Mouse (Mus musculus): ENCODE measurements around the gene Chd9.

Chd9 gene

DNA sequence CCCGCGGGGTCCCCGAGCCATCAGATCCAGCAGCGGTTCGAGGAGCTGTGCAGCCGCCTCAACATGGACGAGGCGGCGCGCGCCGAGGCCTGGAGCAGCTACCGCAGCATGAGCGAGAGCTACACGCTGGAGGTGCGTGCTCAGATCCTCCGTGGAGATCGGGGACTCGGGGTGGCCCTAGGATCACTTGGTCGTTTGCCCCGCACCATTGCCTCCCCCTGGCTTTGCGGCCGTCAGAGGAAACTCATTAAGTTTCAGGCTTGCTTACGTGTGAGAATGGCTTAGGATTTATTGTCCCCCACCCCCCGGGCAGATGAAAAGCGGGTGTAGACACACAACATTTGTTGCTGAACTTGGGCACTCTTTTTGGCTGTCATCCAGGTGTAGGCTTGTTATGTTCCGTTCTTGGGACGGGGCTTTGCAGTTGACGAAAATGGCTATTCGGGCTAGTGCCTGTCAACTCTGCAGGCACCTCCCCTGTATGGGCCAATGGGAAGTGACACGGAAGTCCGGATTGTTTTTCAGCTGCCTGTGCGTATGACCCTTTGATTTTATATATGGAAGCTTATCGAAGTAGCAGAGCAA is 242.2 kb downstream of the Chd9 start:
- peak; percentile 65 for DNase-seq (ENCODE audit: extremely low read depth, low read depth, low spot score)

DNA sequence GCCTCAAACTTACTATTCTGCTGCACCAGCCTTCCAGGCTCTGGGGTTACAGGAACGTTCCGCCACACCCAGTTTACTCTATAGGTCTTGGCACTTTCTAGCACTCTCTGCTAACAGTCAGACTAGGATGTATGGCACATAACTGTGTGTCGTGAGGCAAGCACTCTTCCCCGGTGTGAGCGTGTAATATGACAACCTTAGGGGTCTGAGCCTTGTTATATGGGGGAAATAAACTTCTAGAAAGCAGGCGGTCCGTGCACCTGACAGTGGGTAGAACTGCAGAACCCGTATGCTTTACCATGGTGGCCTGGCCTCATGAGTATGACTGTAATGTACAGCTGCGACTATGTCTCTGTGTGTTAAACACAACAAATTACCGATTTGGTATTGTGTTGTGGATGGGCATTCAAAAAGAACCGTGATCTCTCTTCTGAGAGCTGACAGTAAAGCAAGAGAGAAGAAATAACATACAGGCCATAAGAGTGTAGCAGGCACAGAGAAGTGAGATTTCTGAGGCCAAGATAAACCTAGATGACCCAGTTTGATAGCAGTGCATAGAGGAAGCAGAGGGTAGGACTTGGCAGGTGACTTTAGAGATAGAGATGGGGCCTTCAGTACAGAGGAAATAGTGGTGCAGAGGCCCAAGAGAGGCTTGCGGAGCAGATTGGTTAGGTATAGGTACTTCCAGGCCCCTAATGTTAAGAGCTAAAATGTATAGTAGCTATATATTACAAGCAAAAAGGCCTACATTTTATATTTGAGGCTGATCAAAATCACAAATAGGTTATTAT is 249.1 kb downstream of the Chd9 start:
- DNase-seq (ENCODE audit: extremely low read depth, low read depth, low spot score): no peak

- DNase-seq (ENCODE audit: extremely low read depth, low read depth, low spot score): no peak
These were observed 251.5 kb downstream of the Chd9 start for GRCm38 (mm10) chr8:91079678-91080077.

- no peak for DNase-seq (ENCODE audit: extremely low read depth, low read depth, low spot score)
These were observed 253.8 kb downstream of the Chd9 start for GRCm38 (mm10) chr8:91081911-91082310.

- no peak for DNase-seq (ENCODE audit: extremely low read depth, low read depth, low spot score)
These were observed 254.3 kb downstream of the Chd9 start for GRCm38 (mm10) chr8:91082428-91082827.

GRCm38 (mm10) chr8:91088452-91088851 is 260.3 kb downstream of the Chd9 start:
- DNase-seq (ENCODE audit: extremely low read depth, low read depth, low spot score): no peak

GRCm38 (mm10) chr8:91089601-91090000 is 261.4 kb downstream of the Chd9 start:
- DNase-seq (ENCODE audit: extremely low read depth, low read depth, low spot score): no peak

DNA sequence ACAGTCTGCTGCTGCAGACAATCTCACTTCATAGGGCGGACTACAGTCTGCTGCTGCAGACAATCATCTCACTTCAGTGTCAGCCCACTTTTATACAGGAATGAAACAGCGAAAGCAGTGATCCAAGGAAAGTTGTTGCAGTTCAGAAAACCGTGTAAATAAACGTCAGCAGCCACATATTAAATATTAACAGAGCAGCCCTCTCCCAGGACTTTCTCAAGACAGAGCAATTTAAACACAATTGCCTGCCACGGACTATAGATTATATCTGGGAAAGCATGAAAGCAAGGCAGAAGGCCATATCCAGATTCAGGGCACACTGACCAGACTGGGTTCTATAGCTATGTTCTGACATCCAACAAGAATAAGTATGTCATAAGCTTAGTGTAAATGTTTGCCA is 266.0 kb downstream of the Chd9 start:
- no peak for DNase-seq (ENCODE audit: extremely low read depth, low read depth, low spot score)

DNA sequence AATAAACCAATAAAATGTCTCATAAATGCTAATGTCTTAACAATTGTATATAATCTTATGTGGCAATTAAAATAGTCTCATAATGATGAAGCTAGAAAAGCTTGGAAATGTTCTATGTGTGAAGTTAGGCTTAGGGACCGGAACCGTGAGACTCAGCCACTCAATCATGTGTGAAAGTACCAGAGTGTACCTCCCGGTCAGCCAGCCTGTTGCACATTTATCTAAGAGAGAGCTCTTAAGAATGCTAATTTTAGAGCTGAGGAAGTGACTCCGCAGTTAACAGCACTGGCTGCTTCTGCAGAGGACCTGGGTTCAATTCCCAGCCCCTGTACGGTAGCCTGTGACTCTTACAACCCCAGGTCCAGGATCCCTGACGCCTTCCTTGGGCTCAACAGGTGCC is 270.0 kb downstream of the Chd9 start:
- no peak for DNase-seq (ENCODE audit: extremely low read depth, low read depth, low spot score)
